Mouse (Mus musculus): ENCODE results near the gene Itga1. TPM values are rescaled to one million over a fixed set of nuclear protein-coding genes. Genes with fewer than 3 reads are reported as not detected.

The Itga1 gene
- polyA plus RNA-seq, 1 experiment from 2014 or later, result 3.6 TPM

DNA sequence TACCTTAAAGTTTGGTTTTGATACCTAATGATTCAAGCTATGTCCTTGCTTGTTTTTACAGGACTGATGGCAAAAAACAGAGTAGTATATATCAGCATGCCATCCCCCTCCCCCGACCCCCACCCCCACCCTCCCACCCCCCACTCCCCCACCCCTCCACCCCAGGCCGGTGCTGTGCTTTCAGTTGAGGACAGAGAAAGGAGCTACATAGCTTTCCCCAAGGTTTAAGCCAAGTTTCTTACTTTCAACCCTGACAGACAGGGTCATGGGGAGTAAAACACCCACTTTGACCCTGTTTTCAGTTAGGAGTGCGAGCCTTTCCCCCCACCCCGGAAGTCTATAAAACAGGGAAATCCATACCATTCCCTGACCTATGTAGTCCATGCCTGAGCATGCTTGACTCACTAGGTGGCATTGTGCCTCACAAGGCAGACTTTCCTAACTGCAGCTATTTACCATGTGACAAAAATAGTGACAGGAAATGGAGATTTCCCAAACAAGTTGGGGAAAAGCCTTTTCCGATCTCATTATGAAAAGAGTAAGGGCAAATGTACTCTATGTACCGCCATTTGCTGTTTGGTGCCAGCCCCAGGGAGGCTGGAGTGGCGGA, 98.2 kb downstream of the Itga1 start:
- no peak for ATAC-seq
- Histone ChIP-seq H3K9ac (no peak overlapping the region), H3K4me2 (no peak overlapping the region), H3K9me3 (replicated peaks) (no peaks in the 10 kb centered on the region), H3K36me3 (no peaks in the 10 kb centered on the region), H3K27ac (no peak overlapping the region), H3K27me3 (replicated peaks) (no peaks in the 10 kb centered on the region), H3K4me1 (peaks cover 7% of the 10 kb centered on the region; the same call in 1 of the 2 replicates), H3K4me3 (no peak overlapping the region)
- WGBS (ENCODE audit: insufficient replicate concordance), result 40% methylated on average over 7 of the region's 7 CpGs

DNA sequence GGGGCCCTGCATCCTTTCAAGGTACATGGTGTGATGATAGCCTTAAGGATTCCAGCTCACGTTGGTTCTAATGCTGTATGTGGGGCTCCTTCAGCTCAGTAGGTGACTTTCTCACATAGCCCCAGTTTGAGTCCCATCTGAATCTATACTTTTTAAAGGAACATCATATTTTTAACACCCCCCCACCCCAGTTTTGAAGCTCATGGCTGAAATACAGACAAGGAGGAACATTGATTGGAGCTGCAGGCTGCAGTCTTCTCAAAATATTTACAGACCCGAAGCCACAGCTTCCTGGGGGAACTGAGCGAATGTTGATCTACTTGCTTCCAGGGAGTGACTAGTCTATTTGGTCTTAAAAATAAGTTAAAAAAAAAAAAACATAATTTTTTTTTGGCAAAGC, 98.9 kb downstream of the Itga1 start:
- Histone ChIP-seq H3K4me2 (no peak overlapping the region), H3K9me3 (replicated peaks) (no peaks in the 10 kb centered on the region), H3K4me3 (no peak overlapping the region), H3K4me1 (peaks cover 7% of the 10 kb centered on the region; the same call in 1 of the 2 replicates), H3K36me3 (no peaks in the 10 kb centered on the region), H3K27me3 (replicated peaks) (no peaks in the 10 kb centered on the region), H3K9ac (no peak overlapping the region), H3K27ac (no peak overlapping the region)
- 52% methylated on average over 3 of the region's 3 CpGs for WGBS (ENCODE audit: insufficient replicate concordance)
- ATAC-seq, result no peak

DNA sequence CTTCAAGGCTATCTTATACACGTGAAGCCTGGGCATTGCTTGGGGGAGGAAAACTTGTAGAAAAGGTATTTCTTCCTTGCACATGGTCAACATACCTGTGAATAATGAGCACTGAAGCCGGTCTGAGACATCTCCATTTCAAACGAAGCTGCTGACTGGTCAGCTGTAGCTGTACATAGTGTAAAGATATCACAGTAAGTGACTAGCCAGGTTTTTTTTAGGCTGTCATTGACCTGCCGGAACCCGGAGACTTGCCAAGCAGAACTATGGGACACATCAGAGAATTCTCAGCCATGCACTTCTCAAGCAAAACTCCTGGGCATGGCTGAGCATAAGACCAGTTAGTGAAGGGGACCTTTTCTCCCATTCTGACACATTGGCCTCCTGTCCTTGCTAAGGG, 99.6 kb downstream of the Itga1 start:
- peaks cover 7% of the 10 kb centered on the region; the same call in 1 of the 2 replicates for H3K4me1 ChIP-seq
- no peaks in the 10 kb centered on the region for H3K27me3 ChIP-seq (replicated peaks)
- H3K4me2 ChIP-seq, result no peak overlapping the region
- H3K36me3 ChIP-seq, result no peaks in the 10 kb centered on the region
- H3K27ac ChIP-seq, result no peak overlapping the region
- ATAC-seq, result no peak
- H3K9ac ChIP-seq, result no peak overlapping the region
- 66% methylated on average over 5 of the region's 5 CpGs for WGBS (ENCODE audit: insufficient replicate concordance)
- no peak overlapping the region for H3K4me3 ChIP-seq
- H3K9me3 ChIP-seq (replicated peaks), result no peaks in the 10 kb centered on the region

DNA sequence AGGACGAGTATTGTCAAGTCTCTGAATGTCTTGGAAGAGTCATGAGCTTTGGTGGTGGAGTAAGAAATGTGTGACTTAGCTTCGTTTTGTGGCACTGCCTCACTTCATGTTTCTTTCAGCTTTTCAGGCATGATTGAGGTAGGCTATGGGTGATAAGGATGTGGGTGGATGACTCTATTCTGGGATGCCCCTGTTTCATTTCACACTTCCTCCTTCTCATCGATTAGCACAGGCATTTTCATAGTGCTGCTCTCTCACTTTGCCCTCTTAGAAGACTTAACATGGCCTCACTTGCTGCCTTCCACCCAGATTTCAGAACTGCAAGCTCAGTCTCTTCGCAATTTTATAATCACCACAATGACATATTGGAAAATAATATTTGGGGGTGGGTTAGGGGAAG, 102.2 kb downstream of the Itga1 start:
- Histone ChIP-seq H3K4me2 (no peak overlapping the region), H3K9ac (no peak overlapping the region), H3K27me3 (replicated peaks) (no peaks in the 10 kb centered on the region), H3K36me3 (no peaks in the 10 kb centered on the region), H3K4me1 (no peaks in the 10 kb centered on the region), H3K9me3 (replicated peaks) (no peaks in the 10 kb centered on the region), H3K4me3 (no peak overlapping the region), H3K27ac (no peak overlapping the region)
- WGBS (ENCODE audit: insufficient replicate concordance), result 39% methylated on average over 4 of the region's 4 CpGs
- no peak for ATAC-seq

DNA sequence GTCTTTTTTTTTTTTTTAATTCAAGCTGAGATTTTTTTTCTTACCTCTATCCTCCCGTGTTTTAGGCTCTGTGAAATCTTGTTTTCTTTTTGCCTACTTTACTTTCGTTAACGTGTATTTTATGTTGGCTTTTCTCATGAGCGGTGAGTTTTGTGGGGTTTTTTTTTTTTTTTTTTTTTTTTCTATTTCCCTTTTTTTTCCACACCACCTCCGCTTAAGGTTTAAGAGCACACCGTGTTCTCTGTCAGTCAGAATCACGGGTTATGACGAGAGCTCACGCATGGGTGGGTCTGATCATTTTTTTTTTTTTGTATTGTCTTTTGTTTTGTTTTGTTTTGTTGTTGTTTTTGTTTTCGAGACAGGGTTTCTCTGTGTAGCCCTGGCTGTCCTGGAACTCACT, 103.7 kb downstream of the Itga1 start:
- no peak overlapping the region for H3K9ac ChIP-seq
- no peak overlapping the region for H3K4me3 ChIP-seq
- H3K27ac ChIP-seq, result no peak overlapping the region
- H3K9me3 ChIP-seq (replicated peaks), result no peaks in the 10 kb centered on the region
- no peak overlapping the region for H3K4me2 ChIP-seq
- no peaks in the 10 kb centered on the region for H3K36me3 ChIP-seq
- no peak for ATAC-seq
- H3K4me1 ChIP-seq, result no peaks in the 10 kb centered on the region
- 82% methylated on average over 10 of the region's 10 CpGs for WGBS (ENCODE audit: insufficient replicate concordance)
- no peaks in the 10 kb centered on the region for H3K27me3 ChIP-seq (replicated peaks)

DNA sequence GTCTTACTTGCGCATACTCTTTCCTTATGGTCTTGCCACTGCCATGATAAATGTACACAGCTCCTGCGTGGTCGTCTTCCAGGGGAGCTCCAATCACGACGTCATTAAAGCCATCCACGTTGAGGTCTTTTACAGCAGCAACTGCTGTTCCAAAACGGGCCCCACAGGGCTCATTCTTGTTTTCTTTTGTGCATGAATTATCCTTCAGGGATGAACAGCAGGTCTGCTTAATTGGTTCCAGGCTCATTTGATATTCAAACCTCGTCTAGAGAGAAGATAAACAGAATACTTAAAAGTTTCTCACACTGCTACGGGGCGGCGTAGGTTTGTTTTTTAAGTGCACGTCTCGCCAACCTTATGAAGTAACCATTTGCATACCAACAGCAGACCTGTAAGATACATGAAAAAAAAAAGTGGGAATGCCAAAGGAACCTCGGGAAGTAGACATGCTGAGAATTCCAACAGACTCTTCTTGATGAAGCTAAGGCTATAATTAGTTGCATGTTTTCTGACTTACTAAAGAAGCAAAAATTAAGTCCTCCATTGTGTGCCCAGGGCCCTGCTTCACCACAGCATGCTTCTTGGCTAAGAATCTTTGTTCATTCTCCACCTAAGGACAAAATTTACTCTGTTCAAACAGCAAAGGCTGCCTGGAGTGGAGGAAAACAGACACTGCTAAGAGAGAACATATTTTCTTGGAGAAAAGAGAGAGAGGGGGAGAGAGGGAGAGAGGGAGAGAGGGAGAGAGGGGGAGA, 109.3 kb downstream of the Itga1 start:
- WGBS (ENCODE audit: insufficient replicate concordance), result 67% methylated on average over 14 of the region's 14 CpGs
- no peaks in the 10 kb centered on the region for H3K27me3 ChIP-seq (replicated peaks)
- H3K4me1 ChIP-seq, result no peaks in the 10 kb centered on the region
- no peak overlapping the region for H3K4me3 ChIP-seq
- H3K9me3 ChIP-seq (replicated peaks), result no peaks in the 10 kb centered on the region
- no peak overlapping the region for H3K9ac ChIP-seq
- no peak for ATAC-seq
- H3K27ac ChIP-seq, result no peak overlapping the region
- H3K36me3 ChIP-seq, result no peaks in the 10 kb centered on the region
- H3K4me2 ChIP-seq, result no peak overlapping the region

DNA sequence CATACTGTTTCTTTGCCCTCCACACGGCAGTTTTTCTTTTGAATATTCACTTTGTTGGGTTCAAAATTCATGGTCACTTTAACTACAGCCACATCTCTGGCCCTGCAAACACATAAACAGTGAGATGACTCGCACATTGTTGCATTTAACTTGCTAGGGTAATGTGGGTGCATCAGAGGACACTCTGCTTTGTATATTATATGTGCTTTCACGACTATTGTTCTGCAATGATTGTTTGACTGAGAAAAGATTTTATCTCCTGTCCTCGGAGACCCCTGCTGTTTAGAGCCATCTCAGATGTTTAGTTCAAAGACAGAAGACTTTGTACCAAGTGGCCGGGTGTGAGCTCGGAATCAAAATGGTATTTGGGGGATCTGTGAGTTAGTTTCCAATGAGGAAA, 114.1 kb downstream of the Itga1 start:
- whole genome bisulfite sequencing (ENCODE audit: insufficient replicate concordance), result 56% methylated on average over 6 of the region's 6 CpGs
- Histone ChIP-seq H3K27me3 (replicated peaks) (no peaks in the 10 kb centered on the region), H3K4me2 (no peak overlapping the region), H3K27ac (no peak overlapping the region), H3K4me1 (no peaks in the 10 kb centered on the region), H3K9me3 (replicated peaks) (no peaks in the 10 kb centered on the region), H3K4me3 (no peak overlapping the region), H3K36me3 (no peaks in the 10 kb centered on the region), H3K9ac (no peak overlapping the region)
- no peak for ATAC-seq

DNA sequence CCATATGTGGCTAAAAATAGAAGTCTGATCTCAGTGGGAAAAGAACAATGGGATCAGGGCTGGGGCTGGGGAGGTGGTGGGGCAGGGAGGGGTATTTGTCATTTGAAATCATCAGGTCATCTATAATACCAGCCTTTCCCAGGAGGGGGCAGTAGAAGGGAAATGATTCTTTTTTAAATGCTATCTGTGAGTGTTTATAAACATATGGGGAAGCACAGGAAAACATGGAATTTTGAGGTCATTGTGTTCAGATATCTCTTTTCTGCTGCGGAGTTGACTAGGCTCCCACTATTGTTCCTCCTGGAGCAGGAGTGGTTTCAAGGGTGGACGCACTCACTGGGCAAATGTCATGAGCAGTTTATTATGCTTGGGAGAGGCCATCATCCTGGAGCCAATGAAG, 114.6 kb downstream of the Itga1 start:
- H3K9me3 ChIP-seq (replicated peaks), result no peaks in the 10 kb centered on the region
- ATAC-seq, result no peak

DNA sequence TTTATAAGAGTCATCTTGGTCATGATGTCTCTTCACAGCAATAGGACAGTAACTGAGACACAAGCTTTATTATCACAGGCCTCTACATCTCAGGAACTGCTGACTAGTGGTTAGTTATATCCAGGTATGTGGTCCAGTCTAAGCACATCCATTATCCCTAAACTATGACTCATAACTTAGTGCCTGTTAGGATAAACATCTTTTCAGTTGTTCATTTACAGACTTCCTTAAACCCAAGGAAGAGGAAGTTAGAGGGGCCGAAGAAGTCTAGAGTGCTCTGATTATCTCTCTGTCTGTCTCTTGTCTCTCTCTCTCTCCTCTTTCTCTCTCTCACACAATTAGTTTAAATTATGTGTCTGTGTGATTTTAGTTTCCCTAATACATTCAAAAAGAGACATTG, 117.1 kb downstream of the Itga1 start:
- H3K27ac ChIP-seq, result no peak overlapping the region
- H3K9me3 ChIP-seq (replicated peaks), result no peaks in the 10 kb centered on the region
- H3K4me2 ChIP-seq, result no peak overlapping the region
- no peaks in the 10 kb centered on the region for H3K4me1 ChIP-seq
- WGBS (ENCODE audit: insufficient replicate concordance), result 29% methylated on average over 1 of the region's 1 CpGs
- H3K4me3 ChIP-seq, result no peak overlapping the region
- no peaks in the 10 kb centered on the region for H3K36me3 ChIP-seq
- H3K9ac ChIP-seq, result no peak overlapping the region
- no peak for ATAC-seq
- H3K27me3 ChIP-seq (replicated peaks), result no peaks in the 10 kb centered on the region

More for the DNA sequence above, 114.6 kb downstream of the Itga1 start:
- H3K9ac ChIP-seq, result no peak overlapping the region
- no peaks in the 10 kb centered on the region for H3K27me3 ChIP-seq (replicated peaks)
- H3K27ac ChIP-seq, result no peak overlapping the region
- no peaks in the 10 kb centered on the region for H3K36me3 ChIP-seq
- H3K4me2 ChIP-seq, result no peak overlapping the region
- no peak overlapping the region for H3K4me3 ChIP-seq
- WGBS (ENCODE audit: insufficient replicate concordance), result 46% methylated on average over 2 of the region's 2 CpGs
- H3K4me1 ChIP-seq, result no peaks in the 10 kb centered on the region

DNA sequence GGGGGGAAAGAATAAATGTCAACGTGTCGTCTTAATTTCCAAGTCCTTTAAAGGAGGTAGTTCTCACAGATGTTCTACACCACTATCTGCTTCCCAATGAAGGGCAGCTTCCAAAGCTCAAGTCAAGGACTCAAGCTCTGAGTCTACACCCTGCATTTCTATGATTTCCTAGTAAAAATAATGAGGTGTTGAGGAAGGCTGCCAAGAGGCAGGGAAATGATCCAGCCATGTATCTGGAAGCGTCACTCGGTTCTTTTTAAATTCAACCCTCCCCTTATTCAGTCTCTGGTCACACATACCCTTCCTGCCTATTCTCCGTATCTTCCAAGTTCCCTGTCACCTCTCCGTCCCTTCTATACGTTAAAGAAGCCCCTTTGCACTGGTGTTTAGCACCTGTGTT, 118.6 kb downstream of the Itga1 start:
- 75% methylated on average over 7 of the region's 7 CpGs for WGBS (ENCODE audit: insufficient replicate concordance)

DNA sequence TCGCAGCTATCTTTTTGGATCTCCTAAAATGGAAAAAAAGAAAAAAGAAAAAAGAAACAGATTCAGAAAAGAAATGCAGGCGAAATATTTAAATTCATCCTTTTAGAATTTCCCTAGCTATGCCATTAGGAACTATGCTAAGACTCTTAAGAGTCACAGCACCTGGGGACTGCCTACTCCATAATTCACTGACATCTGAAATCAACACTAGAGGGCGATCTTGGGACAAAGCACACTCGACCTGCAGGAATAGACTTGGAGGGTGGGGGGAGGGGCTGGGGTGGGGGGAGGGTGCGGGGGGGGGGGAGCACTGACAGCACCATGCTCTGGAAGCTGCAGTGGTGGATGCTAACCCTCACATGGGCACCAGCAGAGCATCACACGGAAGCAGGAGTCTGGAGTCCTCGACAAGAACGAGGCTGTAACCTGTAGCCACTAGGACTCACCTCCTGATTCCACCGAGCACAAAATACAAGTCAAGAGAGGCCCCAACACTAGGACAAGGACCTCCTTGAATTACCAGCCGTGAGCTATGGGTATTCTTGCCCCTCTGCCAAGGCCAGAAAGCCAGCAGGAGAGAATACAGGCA, 120.8 kb downstream of the Itga1 start:
- no peaks in the 10 kb centered on the region for H3K9me3 ChIP-seq (replicated peaks)
- no peak overlapping the region for H3K4me3 ChIP-seq
- H3K9ac ChIP-seq, result no peak overlapping the region
- H3K27ac ChIP-seq, result no peak overlapping the region
- WGBS (ENCODE audit: insufficient replicate concordance), result 35% methylated on average over 10 of the region's 10 CpGs
- no peak for ATAC-seq
- no peaks in the 10 kb centered on the region for H3K36me3 ChIP-seq
- no peak overlapping the region for H3K4me2 ChIP-seq
- H3K4me1 ChIP-seq, result no peaks in the 10 kb centered on the region
- H3K27me3 ChIP-seq (replicated peaks), result no peaks in the 10 kb centered on the region

More for the DNA sequence above, 118.6 kb downstream of the Itga1 start:
- H3K27ac ChIP-seq, result no peak overlapping the region
- no peak overlapping the region for H3K4me3 ChIP-seq
- H3K27me3 ChIP-seq (replicated peaks), result no peaks in the 10 kb centered on the region
- H3K9me3 ChIP-seq (replicated peaks), result no peaks in the 10 kb centered on the region
- no peaks in the 10 kb centered on the region for H3K36me3 ChIP-seq
- no peaks in the 10 kb centered on the region for H3K4me1 ChIP-seq
- no peak overlapping the region for H3K9ac ChIP-seq
- no peak for ATAC-seq
- H3K4me2 ChIP-seq, result no peak overlapping the region

DNA sequence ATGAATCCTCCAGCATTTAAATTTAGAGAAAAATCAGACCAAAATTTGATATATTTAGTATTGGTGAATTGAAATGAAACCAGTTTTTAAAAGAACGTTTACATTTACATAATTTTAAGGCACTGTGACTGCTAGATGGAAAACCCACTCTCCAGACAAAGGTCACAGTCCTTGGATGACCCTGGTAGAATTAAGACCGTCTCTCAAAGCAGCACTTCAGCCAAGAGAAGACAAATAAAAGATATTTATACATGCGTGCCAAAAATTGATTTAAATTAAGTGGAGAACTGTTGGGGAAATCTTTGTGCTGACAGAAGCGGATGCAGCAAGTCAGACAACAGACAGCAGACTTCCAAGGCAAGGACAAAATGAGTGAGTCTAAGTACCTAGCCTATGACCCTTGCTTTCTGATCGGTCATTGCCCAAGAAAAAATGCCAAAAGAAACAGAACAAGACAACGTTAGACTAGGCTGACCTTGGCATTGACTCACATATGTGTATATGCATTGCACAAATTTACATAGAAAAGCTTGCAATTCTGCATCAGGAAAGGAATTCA, 127.2 kb downstream of the Itga1 start:
- Histone ChIP-seq H3K9ac (no peak overlapping the region), H3K9me3 (replicated peaks) (no peaks in the 10 kb centered on the region), H3K27ac (no peak overlapping the region), H3K4me3 (no peak overlapping the region), H3K27me3 (replicated peaks) (no peaks in the 10 kb centered on the region), H3K36me3 (no peaks in the 10 kb centered on the region), H3K4me1 (no peaks in the 10 kb centered on the region), H3K4me2 (no peak overlapping the region)
- 62% methylated on average over 6 of the region's 6 CpGs for WGBS (ENCODE audit: insufficient replicate concordance)
- ATAC-seq, result no peak

Measured in liver, embryonic 12.5 days (tissue).